Mouse (Mus musculus): Measurements from ENCODE around the gene Uggt1. TPM values are rescaled to one million over a fixed set of nuclear protein-coding genes. Genes with fewer than 3 reads are reported as not detected.

The Uggt1 gene
- total RNA-seq, 2 experiments from 2014 or later = 26.8 to 29.5 TPM

Small RNA genes within 50 kb of the gene (microRNA-seq; reads per million reads assigned to microRNA genes)
- 1.7 reads per million for gene Mir6897

Other genes starting within 250 kb of the Uggt1 start
- gene Hs6st1, start 176.3 kb downstream of the Uggt1 start, total RNA-seq (2021) = 10 to 100 TPM; 23.0 to 23.1 TPM
- gene Neurl3, start 30.0 kb upstream of the Uggt1 start, total RNA-seq (2021) = 1 to 10 TPM; 3.1 to 3.4 TPM
- gene Arid5a, start 63.0 kb upstream of the Uggt1 start, total RNA-seq (2021) = 10 to 100 TPM in 1 of 2 experiments, 1 to 10 TPM in 1; 7.0 to 11.1 TPM
- gene Kansl3, start 124.5 kb upstream of the Uggt1 start, total RNA-seq (2021) = 10 to 100 TPM; 53.2 to 60.7 TPM
- not detected for gene Fer1l5, start 127.6 kb upstream of the Uggt1 start, total RNA-seq (2021)
- 10 to 100 TPM; 22.8 to 27.2 TPM for gene Lman2l, start 200.6 kb upstream of the Uggt1 start, total RNA-seq (2021)
- 1 to 10 TPM; 4.1 to 4.3 TPM for gene Cnnm4, start 226.9 kb upstream of the Uggt1 start, total RNA-seq (2021)

All from heart, postnatal 25 days (tissue).